Mouse (Mus musculus): ENCODE measurements around the gene Krt32. TPM values are rescaled to one million over a fixed set of nuclear protein-coding genes. Genes with fewer than 3 reads are reported as not detected.

Krt32 gene
- polyA plus RNA-seq, 1 experiment from 2014 or later = not detected

- Histone ChIP-seq H3K27me3 (ENCODE audit: control insufficient read depth, insufficient read depth, low read length) (no peaks in the 10 kb centered on the region), H3K9me3 (ENCODE audit: control insufficient read depth, low read length) (no peaks in the 10 kb centered on the region), H3K4me1 (ENCODE audit: control insufficient read depth, insufficient read depth, low read length) (0 out of 2 replicates have a peak, but pooled peaks cover 2% of the 10 kb centered on the region), H3K36me3 (ENCODE audit: control insufficient read depth, insufficient read depth, low read length) (no peaks in the 10 kb centered on the region), H3K27ac (ENCODE audit: low read depth, low read length) (no peak overlapping the region), H3K9ac (ENCODE audit: low read depth, low read length) (no peak overlapping the region), H3K4me3 (ENCODE audit: low read length) (no peak overlapping the region), H3K4me2 (replicated peaks; ENCODE audit: low read depth, low read length) (no peak overlapping the region)
- ATAC-seq (ENCODE audit: low FRiP score, low TSS enrichment) = no peak
- WGBS = 75% methylated on average over 12 of the region's 12 CpGs
Measured at GRCm38 (mm10) chr11:100066236-100067010, 21.6 kb downstream of the Krt32 start.

GRCm38 (mm10) chr11:100058875-100059274 is 29.2 kb downstream of the Krt32 start:
- H3K4me3 ChIP-seq (ENCODE audit: low read length) = no peak overlapping the region
- no peak overlapping the region for H3K4me2 ChIP-seq (replicated peaks; ENCODE audit: low read depth, low read length)
- no peaks in the 10 kb centered on the region for H3K27me3 ChIP-seq (ENCODE audit: control insufficient read depth, insufficient read depth, low read length)
- ATAC-seq (ENCODE audit: low FRiP score, low TSS enrichment) = no peak
- WGBS = 55% methylated on average over 8 of the region's 8 CpGs
- H3K4me1 ChIP-seq (ENCODE audit: control insufficient read depth, insufficient read depth, low read length) = no peaks in the 10 kb centered on the region
- H3K9me3 ChIP-seq (ENCODE audit: control insufficient read depth, low read length) = no peaks in the 10 kb centered on the region
- no peak overlapping the region for H3K27ac ChIP-seq (ENCODE audit: low read depth, low read length)
- H3K36me3 ChIP-seq (ENCODE audit: control insufficient read depth, insufficient read depth, low read length) = no peaks in the 10 kb centered on the region
- no peak overlapping the region for H3K9ac ChIP-seq (ENCODE audit: low read depth, low read length)

- Histone ChIP-seq H3K36me3 (ENCODE audit: control insufficient read depth, insufficient read depth, low read length) (no peaks in the 10 kb centered on the region), H3K4me3 (ENCODE audit: low read length) (no peak overlapping the region), H3K9ac (ENCODE audit: low read depth, low read length) (no peak overlapping the region), H3K27ac (ENCODE audit: low read depth, low read length) (no peak overlapping the region), H3K27me3 (ENCODE audit: control insufficient read depth, insufficient read depth, low read length) (no peaks in the 10 kb centered on the region), H3K9me3 (ENCODE audit: control insufficient read depth, low read length) (no peaks in the 10 kb centered on the region), H3K4me1 (ENCODE audit: control insufficient read depth, insufficient read depth, low read length) (no peaks in the 10 kb centered on the region), H3K4me2 (replicated peaks; ENCODE audit: low read depth, low read length) (no peak overlapping the region)
- WGBS = 71% methylated on average over 9 of the region's 9 CpGs
- ATAC-seq (ENCODE audit: low FRiP score, low TSS enrichment) = no peak
Measured at GRCm38 (mm10) chr11:100055686-100056655, 32.1 kb downstream of the Krt32 start.

- no peak within 1 kb of the TSS for H3K4me3 ChIP-seq (ENCODE audit: low read length)
- H3K36me3 ChIP-seq (ENCODE audit: control insufficient read depth, insufficient read depth, low read length) = no peaks in the 10 kb centered on the region
- ATAC-seq (ENCODE audit: low FRiP score, low TSS enrichment) = no peak
- H3K27ac ChIP-seq (ENCODE audit: low read depth, low read length) = no peak within 1 kb of the TSS
- H3K4me2 ChIP-seq (replicated peaks; ENCODE audit: low read depth, low read length) = no peak within 1 kb of the TSS
- H3K27me3 ChIP-seq (ENCODE audit: control insufficient read depth, insufficient read depth, low read length) = no peaks in the 10 kb centered on the region
- no peak within 1 kb of the TSS for H3K9ac ChIP-seq (ENCODE audit: low read depth, low read length)
- 81% methylated on average over 3 of the region's 3 CpGs for WGBS
- H3K4me1 ChIP-seq (ENCODE audit: control insufficient read depth, insufficient read depth, low read length) = no peaks in the 10 kb centered on the region
- no peaks in the 10 kb centered on the region for H3K9me3 ChIP-seq (ENCODE audit: control insufficient read depth, low read length)
Measured at GRCm38 (mm10) chr11:100050451-100050850, 37.6 kb downstream of the Krt32 start, which contains the start of gene Krt31. TSS of gene Krt31 (minus strand) at chr11:100050551.

GRCm38 (mm10) chr11:100047193-100047592 is 40.8 kb downstream of the Krt32 start:
- 87% methylated on average over 2 of the region's 2 CpGs for WGBS
- no peak overlapping the region for H3K27ac ChIP-seq (ENCODE audit: low read depth, low read length)
- no peaks in the 10 kb centered on the region for H3K4me1 ChIP-seq (ENCODE audit: control insufficient read depth, insufficient read depth, low read length)
- ATAC-seq (ENCODE audit: low FRiP score, low TSS enrichment) = no peak
- no peak overlapping the region for H3K4me3 ChIP-seq (ENCODE audit: low read length)
- no peak overlapping the region for H3K4me2 ChIP-seq (replicated peaks; ENCODE audit: low read depth, low read length)
- no peak overlapping the region for H3K9ac ChIP-seq (ENCODE audit: low read depth, low read length)
- no peaks in the 10 kb centered on the region for H3K9me3 ChIP-seq (ENCODE audit: control insufficient read depth, low read length)
- H3K27me3 ChIP-seq (ENCODE audit: control insufficient read depth, insufficient read depth, low read length) = no peaks in the 10 kb centered on the region
- no peaks in the 10 kb centered on the region for H3K36me3 ChIP-seq (ENCODE audit: control insufficient read depth, insufficient read depth, low read length)

- Histone ChIP-seq H3K4me3 (ENCODE audit: low read length) (no peak overlapping the region), H3K4me1 (ENCODE audit: control insufficient read depth, insufficient read depth, low read length) (no peaks in the 10 kb centered on the region), H3K27ac (ENCODE audit: low read depth, low read length) (no peak overlapping the region), H3K36me3 (ENCODE audit: control insufficient read depth, insufficient read depth, low read length) (no peaks in the 10 kb centered on the region), H3K9ac (ENCODE audit: low read depth, low read length) (no peak overlapping the region), H3K27me3 (ENCODE audit: control insufficient read depth, insufficient read depth, low read length) (no peaks in the 10 kb centered on the region), H3K4me2 (replicated peaks; ENCODE audit: low read depth, low read length) (no peak overlapping the region), H3K9me3 (ENCODE audit: control insufficient read depth, low read length) (no peaks in the 10 kb centered on the region)
- ATAC-seq (ENCODE audit: low FRiP score, low TSS enrichment) = no peak
- WGBS = 73% methylated on average over 6 of the region's 6 CpGs
Measured at GRCm38 (mm10) chr11:100046303-100046866, 41.6 kb downstream of the Krt32 start.

- WGBS = 87% methylated on average over 6 of the region's 6 CpGs
- Histone ChIP-seq H3K27ac (ENCODE audit: low read depth, low read length) (no peak within 1 kb of the TSS), H3K27me3 (ENCODE audit: control insufficient read depth, insufficient read depth, low read length) (no peaks in the 10 kb centered on the region), H3K4me2 (replicated peaks; ENCODE audit: low read depth, low read length) (no peak within 1 kb of the TSS), H3K9me3 (ENCODE audit: control insufficient read depth, low read length) (no peaks in the 10 kb centered on the region), H3K4me3 (ENCODE audit: low read length) (no peak within 1 kb of the TSS), H3K9ac (ENCODE audit: low read depth, low read length) (no peak within 1 kb of the TSS), H3K4me1 (ENCODE audit: control insufficient read depth, insufficient read depth, low read length) (no peaks in the 10 kb centered on the region), H3K36me3 (ENCODE audit: control insufficient read depth, insufficient read depth, low read length) (no peaks in the 10 kb centered on the region)
- ATAC-seq (ENCODE audit: low FRiP score, low TSS enrichment) = no peak
Measured at GRCm38 (mm10) chr11:100041454-100041853, 46.6 kb downstream of the Krt32 start, which contains the start of gene Krt34. TSS of gene Krt34 (minus strand) at chr11:100041554.

All from kidney, embryonic 14.5 days (tissue).